Mouse (Mus musculus) spleen, embryonic (tissue): ENCODE results near the gene Nrros.

Experiments used
- CTCF ChIA-PET: fragments of 350-600 bp; sonication (Branson Sonifier 250); formaldehyde crosslinking; loops from one replicate; lab custom pipeline; 2022; lab: Charles Lee

Gene Nrros

DNA sequence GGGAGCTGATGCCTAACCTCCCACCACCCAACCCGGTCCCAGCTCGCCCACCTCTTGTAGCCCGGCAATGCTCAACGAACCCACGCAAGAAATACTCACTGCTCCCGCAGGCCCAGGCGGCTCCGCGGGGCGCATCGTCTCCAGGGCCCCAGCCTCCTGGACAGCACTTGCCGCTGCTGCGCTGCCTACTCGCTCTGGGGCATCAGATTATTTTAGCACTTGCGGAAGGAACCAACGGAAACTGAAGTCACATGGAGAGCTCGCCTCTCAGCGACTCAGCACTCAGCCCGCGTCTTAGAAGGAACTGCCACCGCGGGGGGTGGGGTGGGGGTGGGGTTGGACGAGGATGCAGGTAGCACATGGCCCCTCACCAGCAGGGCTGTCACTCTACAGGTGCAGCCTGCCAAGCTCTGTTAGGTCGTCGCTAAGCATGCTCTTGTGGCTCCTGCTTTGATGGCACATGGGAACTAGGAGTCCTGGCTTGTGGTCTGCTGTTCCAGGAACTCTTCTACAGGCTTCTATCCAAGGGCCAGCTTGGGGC is at the start of gene Nrros:
Nrros (minus strand) TSS at position 314 of the 541 bp plus-strand sequence.
- CTCF ChIA-PET = interaction anchor here (1.1 kb wide), 2 partner anchors 10 to 37 kb away, joined by 3 to 9 read pairs; no protein-coding TSS in a partner anchor

DNA sequence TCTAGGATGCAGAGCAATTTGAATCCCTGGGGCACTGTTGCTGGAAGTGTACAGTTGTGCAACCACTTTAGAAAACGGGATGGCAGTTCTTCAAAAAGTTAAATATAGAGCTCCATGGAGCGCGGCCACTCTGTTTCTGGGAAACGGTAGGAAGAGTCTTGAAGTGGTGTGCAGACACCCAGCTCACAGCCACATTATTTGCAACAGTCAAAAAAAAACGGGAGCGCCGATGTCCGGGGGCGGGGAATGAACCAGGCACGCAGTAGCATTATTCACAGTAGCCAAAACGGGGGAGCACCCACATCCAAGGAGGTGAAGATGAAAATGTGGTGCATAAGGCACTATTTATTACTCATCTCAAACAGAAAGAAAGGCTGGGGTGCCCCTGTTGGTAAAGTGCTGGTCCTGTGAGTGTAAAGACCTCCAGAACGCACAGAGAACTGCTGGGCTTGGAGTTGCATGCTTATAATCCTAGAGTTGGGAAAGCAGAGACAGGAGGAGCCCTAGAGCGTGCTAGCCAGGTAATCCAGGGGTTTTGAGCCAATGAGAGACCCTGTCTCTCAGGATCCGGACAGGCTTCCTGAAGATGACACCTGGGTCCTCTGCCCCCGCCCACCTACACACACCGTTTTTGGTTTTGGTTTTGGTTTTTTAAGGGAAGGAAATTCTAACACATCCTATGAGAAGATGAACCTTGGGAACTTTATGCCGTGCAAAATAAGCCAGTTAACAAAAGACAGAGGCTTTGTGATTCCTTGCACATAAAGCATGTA is 49.6 kb upstream of the Nrros start:
- CTCF ChIA-PET = no interaction called here

DNA sequence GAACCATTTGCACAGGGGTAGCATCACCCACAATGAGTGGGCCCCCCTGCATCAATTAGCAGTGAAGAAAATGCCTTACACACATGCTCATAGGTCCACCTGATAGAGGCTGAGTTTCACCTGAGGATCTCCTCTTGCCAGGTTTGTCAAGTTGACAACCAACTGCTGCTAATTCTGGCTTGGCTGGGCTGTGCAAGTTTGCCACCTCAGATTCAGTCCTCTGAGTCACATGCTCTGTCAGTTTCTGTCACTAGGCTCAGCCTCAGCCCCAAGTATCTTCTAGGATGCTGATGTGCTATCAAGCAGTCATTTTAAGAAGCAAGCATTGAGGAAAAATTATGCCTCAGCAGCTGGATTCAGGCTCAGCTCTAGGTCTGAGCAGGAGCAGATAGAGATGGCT is 48.8 kb upstream of the Nrros start:
- CTCF ChIA-PET = no interaction called here

DNA sequence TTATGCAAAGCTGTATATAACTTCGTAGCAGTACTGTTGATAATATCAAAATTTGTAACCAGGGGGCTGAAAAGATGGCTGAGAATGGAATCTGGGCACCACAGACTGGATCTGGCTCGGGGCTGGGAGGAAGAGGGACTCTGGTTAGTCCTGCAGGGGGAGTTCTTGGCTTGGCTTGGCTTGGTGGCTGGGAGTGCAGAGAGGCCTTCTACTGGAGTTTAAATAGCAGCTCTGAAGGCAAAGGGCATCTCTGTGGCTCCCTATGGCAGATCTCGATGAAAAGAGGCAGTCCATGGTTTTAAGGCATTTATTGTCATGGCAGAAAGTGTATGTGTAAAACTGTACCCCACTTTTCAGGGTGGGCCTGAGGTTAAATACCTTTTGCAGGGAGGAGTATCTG is 39.5 kb upstream of the Nrros start:
- CTCF ChIA-PET = interaction anchor here (0.7 kb wide), 1 partner anchor 80 kb away, joined by 13 read pairs; no protein-coding TSS in a partner anchor

DNA sequence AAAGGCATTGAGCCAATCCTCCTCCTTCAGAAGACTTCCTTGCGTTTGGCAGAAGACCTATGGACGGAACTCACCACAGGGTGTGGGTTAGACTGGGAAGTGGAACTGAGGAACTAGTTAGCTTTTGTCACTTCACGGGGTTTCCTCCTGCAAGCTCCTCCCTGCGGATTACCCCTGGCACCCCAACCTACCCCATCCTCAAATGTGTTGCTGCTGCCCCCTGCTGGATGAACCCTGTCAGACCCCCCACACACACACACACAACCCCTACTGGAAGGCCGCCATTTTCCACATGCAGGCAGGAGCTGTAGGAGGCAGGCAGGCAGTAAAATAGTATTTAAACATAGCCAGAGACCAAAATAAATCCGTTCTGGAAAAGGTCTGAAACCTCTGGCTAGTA is 37.3 kb upstream of the Nrros start:
- CTCF ChIA-PET = interaction anchor here (0.7 to 1.4 kb wide), 5 partner anchors 38 to 89 kb away, joined by 3 to 9 read pairs (median 4); partner anchors contain the start of gene Nrros

DNA sequence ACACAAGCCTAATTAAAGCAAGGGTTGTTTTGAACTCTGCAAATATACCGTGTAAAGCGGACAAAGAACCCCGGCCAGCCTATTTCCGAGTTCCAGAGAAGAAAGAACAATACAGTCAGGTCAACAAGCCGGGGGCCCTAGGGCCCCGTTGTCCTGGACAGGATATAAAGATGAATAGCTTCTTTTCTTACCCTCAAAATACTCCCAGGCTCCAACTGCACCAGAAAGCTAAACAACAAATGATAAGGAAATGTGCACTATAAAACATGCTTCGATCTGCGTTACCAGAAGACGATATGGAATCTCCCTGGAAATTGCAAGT is 35.6 kb upstream of the Nrros start:
- CTCF ChIA-PET = no interaction called here

DNA sequence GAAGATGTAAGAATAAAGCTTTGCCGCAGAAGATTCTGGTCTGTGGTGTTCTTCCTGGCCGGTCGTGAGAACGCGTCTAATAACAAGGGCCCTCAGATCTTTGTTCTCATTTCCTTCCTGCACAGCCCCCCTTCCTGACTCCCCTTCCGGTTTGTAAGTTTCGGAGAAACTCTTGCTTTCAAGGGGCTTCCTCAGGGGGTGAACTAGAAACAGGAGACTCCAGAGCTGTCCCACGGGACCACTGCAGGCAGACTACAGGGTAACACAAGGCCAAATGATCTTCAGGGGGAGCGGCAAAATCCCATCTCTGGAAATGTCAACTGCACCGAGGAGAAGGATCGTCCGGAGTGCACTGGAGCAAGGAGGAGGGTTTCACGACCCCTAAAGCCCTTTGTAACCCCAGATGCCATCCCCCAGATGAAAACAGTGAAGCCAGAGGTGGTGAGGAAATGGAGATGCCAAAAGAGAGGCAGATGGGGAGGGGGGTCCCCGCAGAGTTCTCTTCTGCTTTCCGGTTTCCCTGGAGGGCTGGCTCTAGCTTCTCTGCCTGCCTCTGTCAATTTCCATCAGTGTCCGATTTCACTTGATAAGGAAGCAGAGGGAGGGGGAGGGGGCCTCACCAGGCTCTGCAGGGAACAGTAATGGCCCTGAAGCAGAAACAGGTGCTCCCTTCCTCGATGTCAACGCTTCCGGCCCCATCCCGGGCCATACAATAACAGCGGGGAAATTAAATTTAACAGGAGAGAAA is 35.0 kb upstream of the Nrros start:
- CTCF ChIA-PET = no interaction called here

DNA sequence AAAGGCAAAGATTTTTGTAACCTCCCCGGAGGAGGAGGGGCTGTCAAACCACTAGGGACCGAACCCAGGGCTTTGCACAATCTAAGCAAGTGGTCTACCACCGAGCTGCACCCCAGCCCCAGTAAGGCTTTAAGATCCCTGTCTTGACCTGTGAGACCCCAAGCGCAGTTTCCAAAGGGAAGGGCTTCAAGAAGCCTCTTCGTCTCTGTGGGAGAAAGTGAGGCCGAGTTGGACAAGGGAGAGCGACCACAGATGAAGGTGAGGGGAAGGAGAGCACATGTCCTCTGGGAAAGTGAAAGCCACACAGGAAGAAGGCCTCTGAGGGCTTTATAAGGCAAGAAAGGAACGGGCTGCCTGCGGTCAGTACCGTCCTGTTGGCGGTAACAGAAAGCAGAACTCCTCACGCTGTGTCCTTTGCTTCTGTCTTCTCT is 24.6 kb upstream of the Nrros start:
- CTCF ChIA-PET = interaction anchor here (0.7 kb wide), 1 partner anchor 44 kb away, joined by 9 read pairs; no protein-coding TSS in a partner anchor

DNA sequence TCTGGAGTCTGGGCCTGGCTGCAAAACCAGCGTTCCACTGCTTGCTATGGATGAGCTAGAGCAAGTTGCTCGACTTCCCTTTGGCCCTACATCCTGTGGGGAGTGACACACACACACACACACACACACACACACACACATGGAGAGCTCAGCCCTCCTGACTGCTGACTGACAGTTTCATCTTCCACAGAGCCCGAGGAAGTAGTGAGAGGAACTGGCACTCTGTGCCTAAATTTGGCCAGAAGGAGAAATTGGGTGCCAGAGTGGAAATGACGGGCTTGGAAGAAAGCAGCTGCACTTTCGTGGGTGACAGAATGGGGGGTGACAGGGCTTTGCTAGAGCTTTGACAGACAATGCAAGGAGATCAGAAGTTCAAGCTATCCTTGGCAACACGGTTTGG is 23.7 kb upstream of the Nrros start:
- CTCF ChIA-PET = no interaction called here

DNA sequence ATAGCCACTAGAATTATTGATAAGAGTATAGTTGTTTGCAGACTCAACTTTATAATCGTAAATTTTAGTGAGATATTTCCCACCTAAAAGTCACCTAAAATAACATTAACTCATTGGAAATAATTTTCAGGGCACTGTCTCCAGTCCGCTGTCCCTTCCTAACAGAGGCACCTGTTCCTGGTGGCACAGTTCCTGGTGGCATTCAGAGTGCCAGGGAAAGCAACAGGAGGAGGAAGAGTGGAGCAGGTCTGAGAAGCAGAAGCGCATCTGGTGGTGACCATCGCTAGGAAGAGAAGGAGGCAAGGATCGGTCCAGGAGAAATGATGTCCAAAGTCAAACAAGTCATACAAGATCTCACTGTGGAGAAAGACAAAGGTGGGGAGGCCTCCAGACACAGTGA is 20.7 kb upstream of the Nrros start:
- CTCF ChIA-PET = no interaction called here

DNA sequence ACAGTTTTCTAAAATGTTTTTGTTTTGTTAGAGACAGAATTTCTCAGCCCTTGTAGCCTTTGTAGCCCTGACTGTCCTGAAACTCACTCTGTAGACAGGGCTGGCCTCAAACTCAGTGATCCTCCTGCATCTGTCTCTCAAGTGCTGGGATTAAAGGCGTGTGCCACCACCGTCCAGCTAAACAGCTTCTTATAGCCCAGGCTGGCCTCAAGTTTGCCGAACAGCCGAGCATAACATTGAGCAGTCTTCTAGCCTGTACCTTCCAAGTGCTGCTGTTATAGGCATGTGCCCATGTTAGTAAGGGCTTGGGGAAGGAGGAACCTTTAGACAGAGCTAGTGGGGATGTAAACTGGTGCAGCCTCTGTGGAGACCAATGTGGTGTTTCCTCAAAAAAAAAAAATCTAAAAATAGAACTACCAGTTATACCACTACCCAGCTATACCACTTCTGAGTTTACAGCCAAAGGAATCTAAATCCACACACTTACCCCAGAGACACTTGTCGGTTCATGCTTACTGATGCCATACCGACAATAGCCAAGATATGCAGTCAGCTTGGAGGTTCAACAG is 14.0 kb upstream of the Nrros start, which contains the start of gene Bex6:
Bex6 (plus strand) TSS at position 491 of the 569 bp plus-strand sequence.
- CTCF ChIA-PET = interaction anchor here (0.6 to 1.8 kb wide), 2 partner anchors 13 to 1726 kb away, joined by 3 to 14 read pairs; no protein-coding TSS in a partner anchor

DNA sequence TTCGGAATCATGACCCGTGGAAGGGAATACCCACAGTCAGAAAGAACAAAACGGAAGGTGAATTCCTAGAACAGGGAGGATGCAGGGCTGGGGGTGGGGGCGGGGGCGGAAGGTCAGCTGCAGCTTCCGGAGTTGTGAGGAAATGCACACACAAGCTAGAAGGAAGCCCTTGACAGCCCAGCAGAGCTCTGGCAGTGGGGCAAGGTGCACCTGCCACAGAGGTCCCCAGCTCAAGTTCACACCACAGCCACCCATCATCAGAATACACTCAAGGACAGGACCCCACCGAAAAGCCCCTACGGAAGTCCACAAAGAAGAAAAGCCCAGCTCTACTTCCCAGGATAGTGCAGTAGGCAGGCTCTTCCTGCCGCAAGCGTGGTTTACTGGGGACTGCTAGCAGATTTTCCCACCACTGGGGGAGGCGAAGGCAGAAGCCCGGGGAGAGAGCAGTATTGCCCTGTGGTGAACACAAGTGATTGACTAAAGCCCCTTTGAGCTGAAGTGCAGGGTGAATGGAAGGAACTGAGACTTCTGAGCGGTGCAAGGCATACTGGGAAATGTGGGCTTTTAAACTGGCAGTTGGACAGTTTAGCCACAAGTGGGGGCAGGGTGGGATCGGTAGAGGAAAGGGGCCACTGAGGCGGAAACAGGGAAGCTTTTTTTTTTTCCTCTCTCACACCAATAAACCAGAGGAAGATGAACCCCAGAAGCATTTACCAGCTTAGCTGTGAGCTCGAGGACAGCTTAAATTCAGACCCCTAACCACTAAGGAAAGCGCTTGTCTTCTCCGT is 11.7 kb upstream of the Nrros start:
- CTCF ChIA-PET = interaction anchor here (0.6 to 1.8 kb wide), 4 partner anchors 15 to 145 kb away, joined by 3 to 14 read pairs (median 4); no protein-coding TSS in a partner anchor

DNA sequence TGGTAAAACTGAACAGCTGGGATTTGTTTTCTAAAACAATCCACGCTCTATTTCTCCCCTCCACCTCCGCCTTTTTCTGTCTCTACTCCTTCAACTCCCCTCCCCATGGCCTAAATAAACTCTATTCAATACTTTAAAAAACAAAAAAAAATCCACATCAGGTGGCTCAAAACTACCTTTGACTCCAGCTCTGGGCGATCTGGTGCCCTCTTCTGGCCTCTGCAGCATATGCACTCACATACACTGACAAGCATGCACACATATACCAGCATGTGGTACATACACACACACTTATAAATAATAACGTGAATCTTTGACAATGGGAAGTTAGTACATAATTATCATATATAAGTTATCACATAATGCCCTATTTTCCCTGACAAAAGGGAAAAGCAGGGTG is 9.6 kb upstream of the Nrros start:
- CTCF ChIA-PET = interaction anchor here (0.5 to 0.6 kb wide), 2 partner anchors 11 to 17 kb away, joined by 3 to 6 read pairs; no protein-coding TSS in a partner anchor

DNA sequence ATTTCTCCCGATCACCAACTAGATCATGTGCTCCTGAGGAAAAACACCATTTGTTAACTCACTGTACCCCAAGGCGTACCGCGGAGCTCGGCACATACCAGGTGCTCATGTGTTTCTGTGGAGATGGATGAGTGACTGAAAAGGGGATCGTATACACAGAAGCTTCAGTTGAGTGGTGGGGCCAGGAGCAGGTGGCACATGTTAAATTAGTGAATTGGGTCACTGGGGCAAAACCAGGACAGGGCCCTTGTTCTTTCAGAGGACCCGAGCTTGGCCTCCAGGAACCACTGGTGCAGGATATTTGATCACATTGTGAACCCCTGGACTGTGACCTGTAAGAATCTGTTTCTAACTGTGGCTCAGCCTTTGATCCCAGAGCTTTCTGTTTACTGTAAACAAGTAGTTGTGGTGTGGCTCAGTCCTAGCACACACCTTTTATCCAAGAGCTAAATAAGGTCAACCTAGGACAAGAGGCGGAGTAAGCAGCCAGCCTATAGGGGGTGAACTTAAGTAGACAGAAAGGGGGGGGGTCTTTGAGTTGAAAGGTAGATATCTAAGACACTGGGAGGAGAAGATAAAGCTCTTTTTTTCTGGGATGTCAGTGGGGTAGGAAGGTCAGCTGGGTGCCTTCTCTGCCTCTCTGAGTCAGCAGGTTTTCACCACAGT is 9.1 kb upstream of the Nrros start:
- CTCF ChIA-PET = interaction anchor here (0.5 to 0.6 kb wide), 2 partner anchors 11 to 17 kb away, joined by 3 to 6 read pairs; no protein-coding TSS in a partner anchor

DNA sequence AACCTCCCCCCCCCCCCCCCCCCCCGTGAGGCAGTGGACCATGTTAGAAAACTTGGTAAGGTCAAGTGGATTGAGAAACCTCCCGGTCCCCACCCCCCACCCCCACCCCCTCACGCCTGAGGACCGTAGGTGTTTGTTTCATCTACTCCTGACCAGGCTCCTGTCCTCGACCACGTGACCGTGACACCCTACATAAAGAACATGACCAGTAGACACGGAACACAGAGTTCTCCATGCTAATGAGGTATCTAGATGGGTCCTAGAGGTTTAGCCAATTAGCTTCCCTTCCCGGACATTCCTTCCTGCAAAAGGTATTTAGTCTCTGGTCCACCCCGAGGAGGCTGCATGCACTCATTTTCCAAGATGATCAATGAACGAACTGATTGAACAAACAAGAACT is 8.0 kb upstream of the Nrros start:
- CTCF ChIA-PET = no interaction called here

DNA sequence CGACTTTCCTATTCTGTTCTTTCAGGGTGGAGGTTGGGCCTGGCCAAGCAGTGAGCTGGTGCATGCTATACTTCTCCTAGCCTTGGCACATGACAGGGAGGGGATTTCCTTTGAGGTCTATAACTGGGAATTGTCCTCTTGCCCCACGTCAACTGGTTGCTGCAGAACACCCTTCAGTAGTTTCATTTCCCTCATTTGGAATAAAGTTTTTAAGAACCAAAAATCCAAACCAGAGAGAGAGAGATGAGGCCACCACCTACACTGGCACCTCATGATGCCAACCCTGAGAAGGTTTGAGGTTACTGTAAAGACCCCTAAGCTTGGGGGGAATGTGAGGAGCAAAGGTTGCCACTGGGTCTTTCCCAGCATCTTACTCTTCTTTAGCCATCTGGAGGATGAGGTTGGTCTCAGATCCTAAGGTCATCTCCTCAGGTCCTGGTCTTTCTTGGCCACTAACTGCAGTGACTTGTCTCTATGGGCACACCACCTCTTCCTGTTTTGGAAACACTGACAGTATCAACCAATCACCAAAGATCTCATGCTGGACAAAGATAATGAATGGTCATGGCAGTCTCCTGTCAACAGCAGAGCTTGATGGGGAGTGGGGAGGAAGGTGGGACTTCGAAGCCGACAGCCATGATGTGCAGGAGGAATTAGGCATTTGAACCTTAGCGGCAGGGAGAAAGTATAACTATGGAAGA is 5.8 kb upstream of the Nrros start:
- CTCF ChIA-PET = no interaction called here

DNA sequence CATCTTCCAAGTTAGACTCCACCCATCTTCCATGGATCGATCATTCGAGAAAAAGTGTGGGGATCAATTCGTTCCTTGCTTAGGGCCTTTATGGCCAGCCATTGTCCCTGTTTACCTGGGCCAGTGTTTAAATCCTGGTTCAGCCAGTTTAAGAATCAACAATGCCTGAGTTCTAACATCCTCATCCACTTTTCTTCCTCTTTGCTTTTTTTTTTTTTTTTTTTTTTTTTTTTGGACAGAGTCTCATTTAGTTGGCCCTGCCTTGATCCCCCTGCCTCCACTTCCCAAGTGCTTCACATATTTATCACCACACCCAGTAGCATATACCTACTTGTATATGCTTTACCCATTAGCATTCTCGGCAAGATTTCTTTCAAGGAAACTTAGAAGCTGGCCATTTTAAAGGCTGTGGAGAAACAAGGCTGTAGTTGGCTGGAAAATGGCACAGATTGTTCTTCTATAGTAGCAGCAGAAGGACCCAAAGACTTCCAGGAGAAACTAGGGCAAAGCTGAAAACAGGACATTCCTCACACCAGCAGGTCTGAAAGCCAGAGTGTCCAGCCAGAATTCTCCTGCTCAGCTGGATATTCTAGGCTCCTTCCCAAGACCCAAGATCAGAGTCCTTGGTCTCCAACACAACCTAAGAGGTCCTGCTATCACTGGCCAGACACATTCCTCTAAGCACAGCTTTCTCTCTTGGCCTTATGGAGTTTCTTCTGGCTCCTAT is 2.6 kb upstream of the Nrros start:
- CTCF ChIA-PET = interaction anchor here (0.5 to 0.7 kb wide), 3 partner anchors 38 to 51 kb away, joined by 3 to 9 read pairs (median 3); no protein-coding TSS in a partner anchor

DNA sequence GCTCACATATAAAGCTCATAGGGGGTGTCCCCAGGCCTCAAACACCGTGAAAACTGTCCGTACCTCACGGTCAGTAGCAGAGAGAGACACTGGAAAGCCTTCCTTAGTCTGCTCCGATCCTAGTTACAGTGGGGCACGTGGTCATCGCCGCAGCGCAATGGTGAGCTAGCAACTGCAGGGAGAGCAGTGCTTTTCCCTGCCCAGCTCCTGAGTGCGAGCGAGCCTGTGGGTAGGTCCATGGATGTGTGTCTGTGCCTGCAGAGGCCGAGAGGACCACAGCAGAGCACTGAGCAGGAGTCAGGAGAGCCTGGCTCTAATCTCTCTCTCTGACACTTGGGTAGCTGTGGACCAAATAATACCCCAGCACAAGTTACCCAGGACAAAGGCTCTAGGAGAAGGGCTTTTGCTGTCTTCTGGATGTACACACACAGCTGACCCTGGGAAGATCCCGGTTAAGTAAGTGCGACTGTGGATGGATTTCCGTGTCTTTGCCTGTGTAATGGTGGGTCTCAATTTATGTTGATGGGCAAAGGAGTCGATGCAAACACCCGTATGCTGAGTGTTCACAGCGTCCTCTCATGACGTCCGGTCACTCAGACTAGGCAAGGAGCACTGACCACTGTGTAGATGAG is 882 bp downstream of the Nrros start:
- CTCF ChIA-PET = interaction anchor here (0.7 to 1.1 kb wide), 4 partner anchors 9 to 102 kb away, joined by 3 to 9 read pairs (median 4); no protein-coding TSS in a partner anchor
